Mouse (Mus musculus) neural tube, embryonic 11.5 days (tissue): Measurements from ENCODE around the gene Ccl22. TPM values are rescaled to one million over a fixed set of nuclear protein-coding genes. Genes with fewer than 3 reads are reported as not detected.

Experiments used
- ATAC-seq: fragments of 200-750 bp; cut with Nextera tagmentation; 2 replicates; pipeline ENCODE4 v1.8.0; 2017; ENCODE audit warnings: moderate number of reproducible peaks, mild to moderate bottlenecking, moderate TSS enrichment, moderate library complexity; ENCODE audit not compliant: insufficient read depth, low FRiP score, low TSS enrichment
- DNase-seq: peaks from one replicate; pipeline ENCODE4 v3.0.0-alpha.2; 2015; ENCODE audit warnings: low spot score
- H3K27ac ChIP-seq: fragments of 300-500 bp; sonication (generic); 2 replicates; pipeline ENCODE4 v1.5.1; 2014; ENCODE audit warnings: low read depth, mild to moderate bottlenecking, low read length
- H3K27me3 ChIP-seq: fragments of 300-500 bp; sonication (generic); 2 replicates; pipeline ENCODE4 v1.6.1; 2014; ENCODE audit warnings: mild to moderate bottlenecking, low read length, mixed read lengths; ENCODE audit not compliant: control insufficient read depth, insufficient read depth
- H3K36me3 ChIP-seq: fragments of 300-500 bp; sonication (generic); 2 replicates; pipeline ENCODE4 v1.6.1; 2014; ENCODE audit warnings: mild to moderate bottlenecking, low read length, moderate library complexity, mixed read lengths; ENCODE audit not compliant: control insufficient read depth, insufficient read depth
- H3K4me1 ChIP-seq: fragments of 300-500 bp; sonication (generic); 2 replicates; pipeline ENCODE4 v1.6.1; 2014; ENCODE audit warnings: low read length, mixed read lengths; ENCODE audit not compliant: control insufficient read depth, insufficient read depth
- H3K4me2 ChIP-seq: fragments of 300-500 bp; sonication (generic); 2 replicates; pipeline ENCODE4 v1.6.1; 2014; ENCODE audit warnings: low read depth, mild to moderate bottlenecking, moderate library complexity
- H3K4me3 ChIP-seq: fragments of 300-500 bp; sonication (generic); 2 replicates; pipeline ENCODE4 v1.5.1; 2014; ENCODE audit warnings: low read depth, low read length
- H3K9ac ChIP-seq: fragments of 300-500 bp; sonication (generic); 2 replicates; pipeline ENCODE4 v1.6.1; 2014; ENCODE audit warnings: mild to moderate bottlenecking, low read length
- H3K9me3 ChIP-seq: fragments of 300-500 bp; sonication (generic); 2 replicates; pipeline ENCODE4 v1.6.1; 2016; ENCODE audit warnings: low read length; ENCODE audit not compliant: control insufficient read depth
- WGBS: fragments of 180-500 bp; shearing (Covaris S2); extraction: QIAGEN DNeasy Blood & Tissue Kit; methylation state at CpG from one replicate; pipeline ENCODE4 v1.1.7; 2014; 5-methylcytosine and 5-hydroxymethylcytosine counted together
- polyA plus RNA-seq: library from polyadenylated mRNA; unstranded; fragments of >200 nt; fragmentation: Nextera tagmentation; extraction: Ambion mirVana; gene quantifications from 2 replicates; pipeline ENCODE4 v1.2.1, GENCODE M21; 2014

Ccl22 gene
- not detected in 2 replicates for polyA plus RNA-seq

GRCm38 (mm10) chr8:94745476-94746184, at the start of gene Ccl22:
Ccl22 (plus strand) TSS chr8:94745590.
- no peak for ATAC-seq
- Histone ChIP-seq H3K4me3 (no peak within 1 kb of the TSS), H3K36me3 (no peaks in the 10 kb centered on the region), H3K27ac (no peak within 1 kb of the TSS), H3K4me1 (no peaks in the 10 kb centered on the region), H3K9ac (no peak within 1 kb of the TSS), H3K27me3 (no peaks in the 10 kb centered on the region), H3K9me3 (no peaks in the 10 kb centered on the region), H3K4me2 (no peak within 1 kb of the TSS)
- 90% methylated on average over 7 of the region's 7 CpGs for WGBS
- no peak for DNase-seq

- DNase-seq (peak; percentile 44), ATAC-seq (0 out of 2 replicates have a peak, but pooled peaks have one; percentile 27)
- Histone ChIP-seq H3K9ac (no peak within 1 kb of the TSS; the same call in 1 of the 2 replicates), H3K27me3 (peaks cover 48% of the 10 kb centered on the region), H3K4me1 (no peaks in the 10 kb centered on the region), H3K36me3 (no peaks in the 10 kb centered on the region), H3K9me3 (no peaks in the 10 kb centered on the region), H3K27ac (no peak within 1 kb of the TSS), H3K4me2 (peak within 1 kb of the TSS; percentile 60), H3K4me3 (peak within 1 kb of the TSS; percentile 39)
- WGBS: under 1% methylated on average over 41 of the region's 41 CpGs
Measured at GRCm38 (mm10) chr8:94695994-94696384, 49.4 kb upstream of the Ccl22 start, which contains the start of gene Pllp. Pllp (minus strand) TSS chr8:94696278.

GRCm38 (mm10) chr8:94696566-94696965, 48.8 kb upstream of the Ccl22 start:
- H3K27me3 ChIP-seq: peaks cover 48% of the 10 kb centered on the region
- no peak for DNase-seq
- no peak overlapping the region for H3K27ac ChIP-seq
- WGBS: 58% methylated on average over 3 of the region's 3 CpGs
- H3K36me3 ChIP-seq: no peaks in the 10 kb centered on the region
- no peaks in the 10 kb centered on the region for H3K4me1 ChIP-seq
- no peak overlapping the region for H3K4me2 ChIP-seq
- ATAC-seq: no peak
- H3K4me3 ChIP-seq: no peak overlapping the region
- no peak overlapping the region for H3K9ac ChIP-seq
- no peaks in the 10 kb centered on the region for H3K9me3 ChIP-seq

- Histone ChIP-seq H3K27me3 (peaks cover 44% of the 10 kb centered on the region), H3K4me2 (no peak overlapping the region), H3K36me3 (no peaks in the 10 kb centered on the region), H3K4me1 (no peaks in the 10 kb centered on the region), H3K4me3 (no peak overlapping the region), H3K9ac (no peak overlapping the region), H3K9me3 (no peaks in the 10 kb centered on the region), H3K27ac (no peak overlapping the region)
- ATAC-seq: no peak
- WGBS: 77% methylated on average over 6 of the region's 6 CpGs
- DNase-seq: no peak
Measured at GRCm38 (mm10) chr8:94697956-94698355, 47.4 kb upstream of the Ccl22 start.

GRCm38 (mm10) chr8:94699366-94699765, 46.0 kb upstream of the Ccl22 start:
- Histone ChIP-seq H3K4me2 (no peak overlapping the region), H3K36me3 (no peaks in the 10 kb centered on the region), H3K9me3 (no peaks in the 10 kb centered on the region), H3K27me3 (peaks cover 33% of the 10 kb centered on the region), H3K27ac (no peak overlapping the region), H3K4me1 (no peaks in the 10 kb centered on the region), H3K9ac (no peak overlapping the region), H3K4me3 (no peak overlapping the region)
- ATAC-seq (no peak), DNase-seq (no peak)
- 73% methylated on average over 16 of the region's 16 CpGs for WGBS

- Histone ChIP-seq H3K36me3 (no peaks in the 10 kb centered on the region), H3K4me3 (no peak overlapping the region), H3K9ac (no peak overlapping the region), H3K4me1 (no peaks in the 10 kb centered on the region), H3K27me3 (peaks cover 22% of the 10 kb centered on the region), H3K4me2 (no peak overlapping the region), H3K9me3 (no peaks in the 10 kb centered on the region), H3K27ac (no peak overlapping the region)
- WGBS: 92% methylated on average over 4 of the region's 4 CpGs
- no peak for DNase-seq
- ATAC-seq: no peak
Measured at GRCm38 (mm10) chr8:94700421-94700935, 44.9 kb upstream of the Ccl22 start.

GRCm38 (mm10) chr8:94702156-94702555, 43.2 kb upstream of the Ccl22 start:
- no peak overlapping the region for H3K4me2 ChIP-seq

GRCm38 (mm10) chr8:94702844-94703813, 42.3 kb upstream of the Ccl22 start:
- DNase-seq: peak; percentile 89
- peak overlapping the region; percentile 30 for H3K4me2 ChIP-seq
- H3K9ac ChIP-seq: 0 out of 2 replicates have a peak overlapping the region, but pooled peaks have one; percentile 8
- peak overlapping the region; percentile 42 for H3K4me3 ChIP-seq
- ATAC-seq: peak; percentile 88
- no peak overlapping the region for H3K27ac ChIP-seq
- H3K36me3 ChIP-seq: no peaks in the 10 kb centered on the region
- no peaks in the 10 kb centered on the region for H3K9me3 ChIP-seq
- 1% methylated on average over 35 of the region's 35 CpGs for WGBS
- no peaks in the 10 kb centered on the region for H3K4me1 ChIP-seq
- no peaks in the 10 kb centered on the region for H3K27me3 ChIP-seq

More at GRCm38 (mm10) chr8:94702156-94702555, 43.2 kb upstream of the Ccl22 start:
- ATAC-seq: no peak
- WGBS: 77% methylated on average over 3 of the region's 3 CpGs
- Histone ChIP-seq H3K4me3 (no peak overlapping the region), H3K4me1 (no peaks in the 10 kb centered on the region), H3K9me3 (no peaks in the 10 kb centered on the region), H3K9ac (no peak overlapping the region), H3K27me3 (peaks cover 6% of the 10 kb centered on the region), H3K36me3 (no peaks in the 10 kb centered on the region), H3K27ac (no peak overlapping the region)
- DNase-seq: no peak
